ENCODE assay signal across 8 mouse cellular contexts in genomic region chr1:128368732-128369441, GRCm38 (mm10). TPM values are rescaled to one million over a fixed set of nuclear protein-coding genes. Genes with fewer than 3 reads are reported as not detected.
DNase-seq lines count a peak whose midpoint lies in the region; ATAC-seq lines count a peak whose summit lies in the region.

No protein-coding gene starts in this region.

- 77% methylated on average over 5 of the region's 5 CpGs for WGBS in heart, embryonic 10.5 days
- 62% methylated on average over 5 of the region's 5 CpGs for WGBS in hindbrain, embryonic 10.5 days
- 43% methylated on average over 5 of the region's 5 CpGs for WGBS in midbrain, embryonic 13.5 days

- no peaks in the 10 kb centered on the region for H3K4me1 ChIP-seq in heart, embryonic 10.5 days
- no peaks in the 10 kb centered on the region for H3K4me1 ChIP-seq in hindbrain, embryonic 10.5 days (replicated peaks)
- H3K4me1 ChIP-seq in midbrain, embryonic 13.5 days (replicated peaks), result no peaks in the 10 kb centered on the region

- peak; percentile 78 for DNase-seq in heart, adult 11 months
- no peak for DNase-seq in heart, embryonic 10.5 days (ENCODE audit: low spot score)
- DNase-seq in MN1 (ENCODE audit: low spot score), result peak; percentile 70
- DNase-seq in embryo, embryonic 9.5 days (ENCODE audit: extremely low spot score), result peak; percentile 50
- DNase-seq in hindbrain, embryonic 10.5 days (ENCODE audit: low spot score), result peak; percentile 49
- peak; percentile 23 to 71 for DNase-seq in layer of hippocampus, postnatal 25 days (ENCODE audit: extremely low spot score in 1 of 2, low spot score in 1 of 2)
- DNase-seq in thymus, adult 18-20 months, result peak; percentile 12 to 39

- no peak overlapping the region for H3K4me3 ChIP-seq in heart, embryonic 10.5 days
- no peak overlapping the region for H3K4me3 ChIP-seq in hindbrain, embryonic 10.5 days
- no peak overlapping the region for H3K4me3 ChIP-seq in midbrain, embryonic 13.5 days (replicated peaks)

- no peaks in the 10 kb centered on the region for H3K9me3 ChIP-seq in heart, embryonic 10.5 days
- no peaks in the 10 kb centered on the region for H3K9me3 ChIP-seq in hindbrain, embryonic 10.5 days
- H3K9me3 ChIP-seq in midbrain, embryonic 13.5 days, result no peaks in the 10 kb centered on the region

- peaks cover 45% of the 10 kb centered on the region for H3K36me3 ChIP-seq in heart, embryonic 10.5 days
- H3K36me3 ChIP-seq in hindbrain, embryonic 10.5 days, result peaks cover 69% of the 10 kb centered on the region
- peaks cover 17% of the 10 kb centered on the region for H3K36me3 ChIP-seq in midbrain, embryonic 13.5 days

- peak; percentile 85 for ATAC-seq in midbrain, embryonic 13.5 days

- H3K27me3 ChIP-seq in heart, embryonic 10.5 days (ENCODE audit: insufficient read depth, poor library complexity, severe bottlenecking), result no peaks in the 10 kb centered on the region
- H3K27me3 ChIP-seq in hindbrain, embryonic 10.5 days (ENCODE audit: insufficient read depth, poor library complexity, severe bottlenecking), result no peaks in the 10 kb centered on the region
- H3K27me3 ChIP-seq in midbrain, embryonic 13.5 days, result no peaks in the 10 kb centered on the region

- no peak overlapping the region for H3K27ac ChIP-seq in heart, embryonic 10.5 days
- no peak overlapping the region for H3K27ac ChIP-seq in hindbrain, embryonic 10.5 days
- no peak overlapping the region for H3K27ac ChIP-seq in midbrain, embryonic 13.5 days

- H3K9ac ChIP-seq in midbrain, embryonic 13.5 days (replicated peaks), result no peak overlapping the region

- no peak overlapping the region for H3K4me2 ChIP-seq in midbrain, embryonic 13.5 days (replicated peaks)

RNA-seq across cellular contexts. Expression of gene Mcm6, which starts 9.4 kb away (rescaled TPM):
- 233 and 248 TPM in 2 replicates for polyA plus RNA-seq in heart, embryonic 10.5 days (2016; fragmentation: Nextera tagmentation; extraction: Ambion mirVana)
- 267 and 350 TPM in 2 replicates for polyA plus RNA-seq in hindbrain, embryonic 10.5 days (2016; fragmentation: Nextera tagmentation; extraction: Ambion mirVana)
- 10 to 100 TPM; 16.6 to 17.5 TPM for total RNA-seq in layer of hippocampus, postnatal 25 days (2021)
- polyA plus RNA-seq in midbrain, embryonic 13.5 days (2015; fragmentation: Nextera tagmentation; extraction: Ambion mirVana), result 93.8 and 94.1 TPM in 2 replicates

RNA-seq across cellular contexts. Expression of gene Lct, which starts 40.8 kb away (rescaled TPM):
- polyA plus RNA-seq in heart, embryonic 10.5 days (2016; fragmentation: Nextera tagmentation; extraction: Ambion mirVana), result 0.09 and 0.11 TPM in 2 replicates
- 0.05 and 0.11 TPM in 2 replicates for polyA plus RNA-seq in hindbrain, embryonic 10.5 days (2016; fragmentation: Nextera tagmentation; extraction: Ambion mirVana)
- 10 to 100 TPM; 61.6 to 63.3 TPM for total RNA-seq in layer of hippocampus, postnatal 25 days (2021)
- polyA plus RNA-seq in midbrain, embryonic 13.5 days (2015; fragmentation: Nextera tagmentation; extraction: Ambion mirVana), result 0.12 and 0.27 TPM in 2 replicates

RNA-seq across cellular contexts. Expression of gene Dars, which starts 48.3 kb away (rescaled TPM):
- 137 and 155 TPM in 2 replicates for polyA plus RNA-seq in heart, embryonic 10.5 days (2016; fragmentation: Nextera tagmentation; extraction: Ambion mirVana)
- 200 and 214 TPM in 2 replicates for polyA plus RNA-seq in hindbrain, embryonic 10.5 days (2016; fragmentation: Nextera tagmentation; extraction: Ambion mirVana)
- 10 to 100 TPM; 68.7 to 70.1 TPM for total RNA-seq in layer of hippocampus, postnatal 25 days (2021)
- polyA plus RNA-seq in midbrain, embryonic 13.5 days (2015; fragmentation: Nextera tagmentation; extraction: Ambion mirVana), result 136 and 140 TPM in 2 replicates
